Mouse (Mus musculus) small intestine, adult 2 months (tissue): ENCODE measurements around the gene Snrpd2. TPM values are rescaled to one million over a fixed set of nuclear protein-coding genes. Genes with fewer than 3 reads are reported as not detected.

Source experiments
- H3K27ac ChIP-seq: fragments of 200-500 bp; 2 replicates; pipeline ENCODE4 v1.5.1; 2012; ENCODE audit warnings: low read depth, low read length, control low read depth, inconsistent platforms; ENCODE audit not compliant: insufficient read depth
- H3K27me3 ChIP-seq: fragments of 200-500 bp; 2 replicates; pipeline ENCODE4 v1.6.1; 2012; ENCODE audit warnings: mild to moderate bottlenecking, moderate library complexity, low read length, inconsistent platforms; ENCODE audit not compliant: control insufficient read depth, insufficient read depth
- H3K36me3 ChIP-seq: fragments of 200-500 bp; 2 replicates; pipeline ENCODE4 v1.6.1; 2012; ENCODE audit warnings: mild to moderate bottlenecking, low read length, control low read depth, inconsistent platforms; ENCODE audit not compliant: control insufficient read depth, insufficient read depth
- H3K4me1 ChIP-seq: fragments of 200-500 bp; 2 replicates; pipeline ENCODE4 v1.6.1; 2012; ENCODE audit warnings: low read length, inconsistent platforms, mixed read lengths; ENCODE audit not compliant: control insufficient read depth, insufficient read depth, insufficient read length
- H3K4me3 ChIP-seq: fragments of 200-500 bp; 2 replicates; pipeline ENCODE4 v1.5.1; 2012; ENCODE audit warnings: low read depth, mild to moderate bottlenecking, control low read depth, inconsistent platforms, low read length, moderate library complexity
- CTCF ChIP-seq: fragments of 200-500 bp; IDR thresholded peaks from 2 replicates; pipeline ENCODE4 v1.5.1; 2012; ENCODE audit warnings: low read depth, mild to moderate bottlenecking, control low read depth, inconsistent platforms, low read length, moderate library complexity, mixed read lengths; ENCODE audit not compliant: insufficient replicate concordance, insufficient read length; ENCODE audit errors: extremely low read depth
- POLR2A ChIP-seq: fragments of 200-500 bp; IDR thresholded peaks from 2 replicates; pipeline ENCODE4 v1.6.1; 2012; ENCODE audit warnings: low read depth, mild to moderate bottlenecking, control low read depth, inconsistent platforms, low read length, moderate library complexity
- WGBS: fragments of 180-500 bp; shearing (Covaris S2); methylation state at CpG from one replicate; pipeline ENCODE4 v1.1.7; 2018; 5-methylcytosine and 5-hydroxymethylcytosine counted together
- polyA plus RNA-seq: library from polyadenylated mRNA; depleted of rRNA; stranded (reverse); fragments of >200 nt; gene quantifications from 2 replicates; pipeline ENCODE4 v1.2.3, GENCODE M21; 2012

Snrpd2 gene
- polyA plus RNA-seq, 1 experiment: 25.8 TPM

- peaks cover 7% of the 10 kb centered on the region for H3K4me1 ChIP-seq
- 85% methylated on average over 8 of the region's 8 CpGs for WGBS
- no peaks in the 10 kb centered on the region for H3K36me3 ChIP-seq
- H3K4me3 ChIP-seq: no peak overlapping the region
- no peaks in the 10 kb centered on the region for H3K27me3 ChIP-seq
- no peak overlapping the region for H3K27ac ChIP-seq
- no peak for TF ChIP-seq CTCF
These were observed 30.4 kb upstream of the Snrpd2 start for GRCm38 (mm10) chr7:19119083-19119482.

GRCm38 (mm10) chr7:19119631-19120429 is 29.7 kb upstream of the Snrpd2 start, which contains the start of gene Fbxo46:
Fbxo46 (plus strand) TSS chr7:19119859.
- H3K4me3 ChIP-seq: peak within 1 kb of the TSS; percentile 86
- no peaks in the 10 kb centered on the region for H3K36me3 ChIP-seq
- no peaks in the 10 kb centered on the region for H3K27me3 ChIP-seq
- H3K27ac ChIP-seq: no peak within 1 kb of the TSS
- peaks cover 9% of the 10 kb centered on the region for H3K4me1 ChIP-seq
- WGBS: 1% methylated on average over 34 of the region's 34 CpGs
- peak; percentile 94 for TF ChIP-seq POLR2A
- TF ChIP-seq CTCF: no peak; the same call in 1 of the 2 replicates

GRCm38 (mm10) chr7:19121686-19122085 is 27.8 kb upstream of the Snrpd2 start:
- 78% methylated on average over 4 of the region's 4 CpGs for WGBS
- Histone ChIP-seq H3K4me3 (no peak overlapping the region), H3K27me3 (no peaks in the 10 kb centered on the region), H3K36me3 (peaks cover 3% of the 10 kb centered on the region), H3K4me1 (peaks cover 10% of the 10 kb centered on the region), H3K27ac (no peak overlapping the region)
- TF ChIP-seq CTCF: no peak
- no peak for TF ChIP-seq POLR2A

GRCm38 (mm10) chr7:19124713-19125112 is 24.8 kb upstream of the Snrpd2 start:
- Histone ChIP-seq H3K27ac (no peak overlapping the region), H3K4me3 (no peak overlapping the region), H3K4me1 (peaks cover 5% of the 10 kb centered on the region; the same call in 1 of the 2 replicates), H3K36me3 (peaks cover 9% of the 10 kb centered on the region), H3K27me3 (no peaks in the 10 kb centered on the region)
- 85% methylated on average over 6 of the region's 6 CpGs for WGBS
- TF ChIP-seq POLR2A (no peak), CTCF (no peak)

GRCm38 (mm10) chr7:19127744-19128143 is 21.8 kb upstream of the Snrpd2 start:
- Histone ChIP-seq H3K4me1 (peaks cover 7% of the 10 kb centered on the region; the same call in 1 of the 2 replicates), H3K4me3 (no peak overlapping the region), H3K27ac (no peak overlapping the region), H3K27me3 (no peaks in the 10 kb centered on the region), H3K36me3 (peaks cover 9% of the 10 kb centered on the region)
- 62% methylated on average over 5 of the region's 5 CpGs for WGBS
- TF ChIP-seq POLR2A: no peak
- TF ChIP-seq CTCF: no peak

GRCm38 (mm10) chr7:19129396-19129795 is 20.1 kb upstream of the Snrpd2 start:
- TF ChIP-seq CTCF: no peak
- no peak for TF ChIP-seq POLR2A
- 87% methylated on average over 5 of the region's 5 CpGs for WGBS
- H3K27ac ChIP-seq: no peak overlapping the region
- no peak overlapping the region for H3K4me3 ChIP-seq
- H3K4me1 ChIP-seq: peaks cover 5% of the 10 kb centered on the region; the same call in 1 of the 2 replicates
- H3K36me3 ChIP-seq: peaks cover 9% of the 10 kb centered on the region
- H3K27me3 ChIP-seq: no peaks in the 10 kb centered on the region

GRCm38 (mm10) chr7:19130657-19131056 is 18.9 kb upstream of the Snrpd2 start:
- 25% methylated on average over 4 of the region's 4 CpGs for WGBS
- Histone ChIP-seq H3K27me3 (no peaks in the 10 kb centered on the region), H3K4me3 (no peak overlapping the region), H3K36me3 (peaks cover 14% of the 10 kb centered on the region), H3K27ac (peak overlapping the region; percentile 70; the same call in 1 of the 2 replicates), H3K4me1 (peaks cover 2% of the 10 kb centered on the region; the same call in 1 of the 2 replicates)
- TF ChIP-seq CTCF (no peak), POLR2A (no peak)
